Mouse (Mus musculus) lung, adult 18-20 months (tissue): Measurements from ENCODE around the gene Vmn2r-ps159.
"Not testable (repeated sequence)": the region's sequence is repeated elsewhere in the genome, so short reads cannot be mapped to it uniquely, and the experiment has no call there.

Source experiments
- DNase-seq, 2 experiments: peaks; one replicate each; pipeline ENCODE4 v3.0.0; 2022; ENCODE audit warnings: mixed read lengths in 2 of 2

The Vmn2r-ps159 gene

GRCm38 (mm10) chr4:156330803-156331202, at the start of gene Vmn2r-ps159:
Vmn2r-ps159 (plus strand) TSS chr4:156331103.
- DNase-seq: not testable (repeated sequence)

GRCm38 (mm10) chr4:156341601-156342504, 10.9 kb downstream of the Vmn2r-ps159 start:
- not testable (repeated sequence) for DNase-seq

GRCm38 (mm10) chr4:156342569-156343325, 11.8 kb downstream of the Vmn2r-ps159 start:
- DNase-seq: no peak

GRCm38 (mm10) chr4:156343332-156343731, 12.4 kb downstream of the Vmn2r-ps159 start:
- DNase-seq: no peak

- DNase-seq: not testable (repeated sequence)
Observed at GRCm38 (mm10) chr4:156356756-156357437, 26.0 kb downstream of the Vmn2r-ps159 start.
